ENCODE assay signal across 8 mouse cellular contexts in genomic region chr19:46040149-46040902, GRCm38 (mm10). TPM values are rescaled to one million over a fixed set of nuclear protein-coding genes. Genes with fewer than 3 reads are reported as not detected.
A peak's percentile ranks its signal among the peaks of the same experiment; 100 is the strongest.
DNase-seq lines count a peak whose midpoint lies in the region; ATAC-seq and TF ChIP-seq lines count a peak whose summit lies in the region.

No protein-coding gene starts in this region.

- H3K27me3 ChIP-seq in hindbrain, embryonic 11.5 days (ENCODE audit: control insufficient read depth, insufficient read depth, low read length): no peaks in the 10 kb centered on the region
- no peaks in the 10 kb centered on the region for H3K27me3 ChIP-seq in midbrain, embryonic 10.5 days (ENCODE audit: low read depth, poor library complexity, severe bottlenecking)

- ATAC-seq in hindbrain, embryonic 11.5 days (ENCODE audit: low FRiP score): no peak

- H3K27ac ChIP-seq in ES-E14 (ENCODE audit: insufficient read depth, low read depth, low read length, poor library complexity, severe bottlenecking): peak overlapping the region; percentile 81; the same call in 1 of the 2 replicates
- H3K27ac ChIP-seq in hindbrain, embryonic 11.5 days (ENCODE audit: low read depth, low read length): peak overlapping the region; percentile 95
- H3K27ac ChIP-seq in midbrain, embryonic 10.5 days (replicated peaks): peak overlapping the region; percentile 98

- H3K4me3 ChIP-seq in ES-E14 (ENCODE audit: insufficient read depth in 1 of 2, low read depth in 1 of 2, low read length in 2 of 2, poor library complexity in 1 of 2, severe bottlenecking in 1 of 2): peak overlapping the region; percentile 59 to 75
- H3K4me3 ChIP-seq in hindbrain, embryonic 11.5 days (ENCODE audit: low read depth, low read length): peak overlapping the region; percentile 86
- peak overlapping the region; percentile 98 for H3K4me3 ChIP-seq in midbrain, embryonic 10.5 days

- peak overlapping the region; percentile 99 for H3K4me2 ChIP-seq in hindbrain, embryonic 11.5 days (replicated peaks; ENCODE audit: low read depth, low read length)

- DNase-seq in heart, adult 11 months: peak; percentile 93
- no peak for DNase-seq in heart, postnatal 25 days (ENCODE audit: low spot score)
- no peak for DNase-seq in ES-E14 (ENCODE audit: low read depth, low spot score)
- peak; percentile 23 for DNase-seq in hindbrain, embryonic 11.5 days (ENCODE audit: low spot score)
- DNase-seq in midbrain, embryonic 10.5 days (ENCODE audit: low spot score): no peak
- peak; percentile 70 for DNase-seq in thymus, postnatal 25 days
- DNase-seq in cerebellum, postnatal 10 days: no peak
- DNase-seq in layer of hippocampus, adult 9-11 months: no peak

- peaks cover 16% of the 10 kb centered on the region for H3K36me3 ChIP-seq in ES-E14 (ENCODE audit: control insufficient read depth, insufficient read depth, low read length, poor library complexity, severe bottlenecking)
- H3K36me3 ChIP-seq in hindbrain, embryonic 11.5 days (ENCODE audit: control insufficient read depth, insufficient read depth, low read length): peaks cover 8% of the 10 kb centered on the region
- peaks cover 19% of the 10 kb centered on the region for H3K36me3 ChIP-seq in midbrain, embryonic 10.5 days

- in situ Hi-C loops in ES-E14 (cut with MboI; ENCODE audit: low sequenced_read_pairs in 2 of 2, unreplicated experiment in 2 of 2): no loop called here

- H3K9me3 ChIP-seq in ES-E14 (ENCODE audit: control insufficient read depth, insufficient read depth, low read depth, low read length): no peaks in the 10 kb centered on the region
- H3K9me3 ChIP-seq in hindbrain, embryonic 11.5 days (ENCODE audit: control insufficient read depth, low read length): no peaks in the 10 kb centered on the region
- no peaks in the 10 kb centered on the region for H3K9me3 ChIP-seq in midbrain, embryonic 10.5 days (replicated peaks)

- WGBS in hindbrain, embryonic 11.5 days: 41% methylated on average over 14 of the region's 14 CpGs
- 39% methylated on average over 14 of the region's 14 CpGs for WGBS in midbrain, embryonic 10.5 days

- H3K4me1 ChIP-seq in ES-E14 (ENCODE audit: control insufficient read depth in 2 of 2, insufficient read depth in 2 of 2, low read length in 2 of 2, poor library complexity in 1 of 2): peaks cover 3 to 13% of the 10 kb centered on the region in 2 experiments; a peak in 3 of 4 replicates
- peaks cover 36% of the 10 kb centered on the region for H3K4me1 ChIP-seq in hindbrain, embryonic 11.5 days (replicated peaks; ENCODE audit: control insufficient read depth, insufficient read depth, low read length)
- H3K4me1 ChIP-seq in midbrain, embryonic 10.5 days: peaks cover 83% of the 10 kb centered on the region

- peak overlapping the region; percentile 81; the same call in 1 of the 2 replicates for H3K9ac ChIP-seq in ES-E14 (ENCODE audit: insufficient read depth, low read depth, low read length, poor library complexity, severe bottlenecking)
- H3K9ac ChIP-seq in hindbrain, embryonic 11.5 days (ENCODE audit: low read depth, low read length): peak overlapping the region; percentile 58

- intact Hi-C loops in heart, postnatal 25 days (cut with DNase I): no loop called here

TF ChIP-seq in ES-E14, 5 proteins besides CTCF, POLR2A, EP300 and RAD21:
- TF ChIP-seq ZNF384 (IDR thresholded peaks at IDR 0.05; ENCODE audit: low read depth, low read length) (no peak), CHD2 (IDR thresholded peaks at IDR 0.05; ENCODE audit: low read depth, low read length) (no peak), HCFC1 (IDR thresholded peaks at IDR 0.05; ENCODE audit: borderline replicate concordance, insufficient read depth, low read length) (no peak), ZC3H11A (IDR thresholded peaks at IDR 0.05; ENCODE audit: borderline replicate concordance, low read depth, low read length) (no peak), MAFK (IDR thresholded peaks at IDR 0.05; ENCODE audit: insufficient read depth, low read depth, low read length) (no peak)

RNA-seq across cellular contexts. Expression of gene Pprc1, which starts 4.4 kb away (rescaled TPM):
- 10 to 100 TPM; 14.0 to 14.9 TPM for total RNA-seq in heart, postnatal 25 days (2021)
- total RNA-seq in ES-E14 (2012; rRNA removed): 68.4 and 75.1 TPM in 2 replicates
- 42.7 and 45.8 TPM in 2 replicates for polyA plus RNA-seq in hindbrain, embryonic 11.5 days (2014; fragmentation: Nextera tagmentation; extraction: Ambion mirVana)
- polyA plus RNA-seq in midbrain, embryonic 10.5 days (2016; fragmentation: Nextera tagmentation; extraction: Ambion mirVana): 41.8 and 45.9 TPM in 2 replicates

RNA-seq across cellular contexts. Expression of gene Ldb1, which starts 4.7 kb away (rescaled TPM):
- 10 to 100 TPM; 40.3 to 44.7 TPM for total RNA-seq in heart, postnatal 25 days (2021)
- 123 and 207 TPM in 2 replicates for total RNA-seq in ES-E14 (2012; rRNA removed)
- polyA plus RNA-seq in hindbrain, embryonic 11.5 days (2014; fragmentation: Nextera tagmentation; extraction: Ambion mirVana): 87.9 and 95.8 TPM in 2 replicates
- 79.0 and 79.2 TPM in 2 replicates for polyA plus RNA-seq in midbrain, embryonic 10.5 days (2016; fragmentation: Nextera tagmentation; extraction: Ambion mirVana)

RNA-seq across cellular contexts. Expression of gene Nolc1, which starts 35.3 kb away (rescaled TPM):
- 10 to 100 TPM; 14.9 to 16.6 TPM for total RNA-seq in heart, postnatal 25 days (2021)
- total RNA-seq in ES-E14 (2012; rRNA removed): 134 and 140 TPM in 2 replicates
- polyA plus RNA-seq in hindbrain, embryonic 11.5 days (2014; fragmentation: Nextera tagmentation; extraction: Ambion mirVana): 102 and 103 TPM in 2 replicates
- polyA plus RNA-seq in midbrain, embryonic 10.5 days (2016; fragmentation: Nextera tagmentation; extraction: Ambion mirVana): 128 and 141 TPM in 2 replicates

RNA-seq across cellular contexts. Expression of gene Hps6, which starts 37.0 kb away (rescaled TPM):
- total RNA-seq in heart, postnatal 25 days (2021): 1 to 10 TPM; 6.2 to 7.0 TPM
- total RNA-seq in ES-E14 (2012; rRNA removed): 4.9 and 6.9 TPM in 2 replicates
- 1.0 and 1.9 TPM in 2 replicates for polyA plus RNA-seq in hindbrain, embryonic 11.5 days (2014; fragmentation: Nextera tagmentation; extraction: Ambion mirVana)
- 4.3 and 4.7 TPM in 2 replicates for polyA plus RNA-seq in midbrain, embryonic 10.5 days (2016; fragmentation: Nextera tagmentation; extraction: Ambion mirVana)

RNA-seq across cellular contexts. Expression of gene Armh3, which starts 42.0 kb away (rescaled TPM):
- total RNA-seq in heart, postnatal 25 days (2021): 10 to 100 TPM; 14.8 to 16.0 TPM
- 8.0 and 10.1 TPM in 2 replicates for total RNA-seq in ES-E14 (2012; rRNA removed)
- polyA plus RNA-seq in hindbrain, embryonic 11.5 days (2014; fragmentation: Nextera tagmentation; extraction: Ambion mirVana): 13.7 and 15.3 TPM in 2 replicates
- polyA plus RNA-seq in midbrain, embryonic 10.5 days (2016; fragmentation: Nextera tagmentation; extraction: Ambion mirVana): 16.7 and 19.8 TPM in 2 replicates

Comparison
In these comparisons a context has a peak if more than half of its experiments do, and no peak if none do; other contexts are left out.
1. DNase-seq: peak in heart, adult 11 months (single experiment), hindbrain, embryonic 11.5 days (single experiment) and thymus, postnatal 25 days (single experiment); none in heart, postnatal 25 days (single experiment), ES-E14 (single experiment), midbrain, embryonic 10.5 days (single experiment), cerebellum, postnatal 10 days (0 of 2) and layer of hippocampus, adult 9-11 months (single experiment).
2. Peak in every context shown above with its lines, with median percentiles within 50 percentile points of each other: H3K27ac ChIP-seq and H3K4me3 ChIP-seq.